Mouse (Mus musculus): Measurements from ENCODE around the gene Thap8. TPM values are rescaled to one million over a fixed set of nuclear protein-coding genes. Genes with fewer than 3 reads are reported as not detected.

Thap8 gene
- total RNA-seq, 2 experiments from 2014 or later, result 0.35 to 0.67 TPM

DNA sequence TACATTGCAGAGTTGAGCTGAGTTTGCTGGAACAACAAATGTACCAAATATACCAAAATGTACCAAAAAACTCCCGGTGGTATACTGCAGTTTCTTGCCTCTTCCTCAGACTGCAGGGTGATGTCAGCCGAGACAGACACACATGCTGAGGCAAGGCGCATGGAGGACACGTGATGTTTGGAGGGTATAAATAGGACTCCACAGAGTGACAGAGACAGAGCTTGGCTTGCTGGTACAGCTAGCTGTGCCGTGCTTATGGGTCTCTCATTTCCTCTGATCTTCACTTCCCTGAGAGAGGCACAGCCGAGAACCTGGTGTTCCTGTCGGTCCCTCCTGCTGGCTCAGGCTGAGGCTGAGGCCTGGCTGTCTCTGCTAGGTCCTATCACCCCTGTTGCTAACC, 2.8 kb downstream of the Thap8 start:
- DNase-seq (ENCODE audit: low spot score in 2 of 2), result no peak

DNA sequence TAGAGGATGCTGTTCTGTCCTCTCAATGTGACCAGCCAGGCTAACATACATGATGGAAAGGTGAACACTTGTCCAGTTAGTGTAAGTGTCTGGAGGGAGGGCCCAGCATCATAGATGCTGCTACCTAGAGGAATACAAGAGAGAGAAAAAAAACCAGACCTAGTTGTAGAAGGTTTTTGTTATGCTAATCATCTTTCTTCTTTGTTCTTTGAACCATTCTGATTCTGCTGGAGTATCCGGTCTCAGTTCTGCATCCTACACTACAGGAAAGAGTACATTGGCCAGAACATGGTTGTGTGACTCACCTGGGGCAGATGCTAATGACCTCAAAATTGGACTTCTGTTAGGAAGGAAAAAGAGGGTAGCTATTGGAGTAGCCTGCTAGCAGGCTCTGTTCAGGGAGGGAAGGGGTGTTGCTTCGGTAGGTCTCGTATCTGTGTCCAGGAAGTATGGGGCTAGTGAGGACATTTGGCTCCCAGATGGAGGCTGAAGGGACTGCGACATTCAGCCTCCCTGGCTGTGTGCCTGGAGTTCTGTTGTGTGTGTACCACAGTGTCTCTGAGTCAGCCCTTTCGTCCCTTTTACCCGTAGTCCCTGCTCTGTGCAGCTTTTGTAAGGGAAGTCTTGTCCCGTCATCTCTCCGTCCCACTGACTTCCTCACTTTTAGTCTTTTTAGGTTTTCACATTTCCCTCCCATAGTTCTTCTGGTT, 7.0 kb downstream of the Thap8 start:
- peak in 1 of 2 experiments; percentile 39 for DNase-seq (ENCODE audit: low spot score in 2 of 2)

DNA sequence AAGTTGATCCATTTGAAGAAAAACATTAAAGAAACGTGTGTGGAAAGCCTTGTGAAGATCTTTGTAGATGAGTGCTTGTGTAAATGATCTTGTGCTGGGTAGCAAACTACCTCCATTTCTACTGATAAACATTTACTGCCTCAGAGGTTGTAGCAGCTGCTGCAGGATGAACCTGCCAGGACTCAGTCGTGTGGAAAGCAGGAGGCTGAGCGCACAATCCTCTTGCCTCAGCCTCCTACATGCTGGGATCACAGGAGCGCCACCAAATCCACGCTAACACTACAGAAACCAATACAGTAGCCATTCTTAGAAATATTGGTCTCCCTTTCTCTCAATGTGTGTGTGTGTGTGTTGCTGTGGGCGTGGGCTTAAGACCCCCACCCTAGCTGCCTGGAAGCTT, 8.2 kb downstream of the Thap8 start:
- no peak for DNase-seq (ENCODE audit: low spot score in 2 of 2)

DNA sequence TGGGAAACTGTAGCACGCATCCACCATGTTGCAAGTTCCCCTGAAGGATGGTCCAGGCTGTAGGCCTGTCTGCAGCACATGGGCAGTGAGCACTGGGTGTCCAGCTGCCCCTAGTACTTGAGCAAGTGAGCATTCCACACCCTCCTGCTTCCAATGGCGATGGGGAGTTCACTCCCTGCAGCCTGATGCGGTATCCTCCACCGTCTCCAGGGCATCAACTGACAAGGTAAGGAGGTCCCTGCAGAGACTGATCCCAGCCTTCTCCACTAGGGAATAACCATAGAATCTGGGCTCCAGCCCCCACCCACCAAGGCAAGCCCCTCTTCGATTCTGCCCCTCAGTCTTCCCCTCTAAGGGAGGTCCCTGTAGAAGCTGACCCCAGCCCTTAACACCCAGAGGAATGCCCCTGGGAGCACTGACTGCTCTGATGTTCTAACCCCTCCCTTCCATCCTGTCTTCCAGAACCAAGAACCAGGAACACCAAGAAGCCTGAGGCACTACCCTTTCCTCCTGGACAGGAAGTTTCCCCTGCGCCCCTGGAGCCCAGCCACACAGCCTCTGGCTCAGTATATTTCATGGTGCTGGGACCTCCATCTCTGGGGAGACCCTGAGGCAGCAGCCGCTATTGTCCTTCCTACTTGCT, 9.3 kb downstream of the Thap8 start:
- no peak for DNase-seq (ENCODE audit: low spot score in 2 of 2)

DNA sequence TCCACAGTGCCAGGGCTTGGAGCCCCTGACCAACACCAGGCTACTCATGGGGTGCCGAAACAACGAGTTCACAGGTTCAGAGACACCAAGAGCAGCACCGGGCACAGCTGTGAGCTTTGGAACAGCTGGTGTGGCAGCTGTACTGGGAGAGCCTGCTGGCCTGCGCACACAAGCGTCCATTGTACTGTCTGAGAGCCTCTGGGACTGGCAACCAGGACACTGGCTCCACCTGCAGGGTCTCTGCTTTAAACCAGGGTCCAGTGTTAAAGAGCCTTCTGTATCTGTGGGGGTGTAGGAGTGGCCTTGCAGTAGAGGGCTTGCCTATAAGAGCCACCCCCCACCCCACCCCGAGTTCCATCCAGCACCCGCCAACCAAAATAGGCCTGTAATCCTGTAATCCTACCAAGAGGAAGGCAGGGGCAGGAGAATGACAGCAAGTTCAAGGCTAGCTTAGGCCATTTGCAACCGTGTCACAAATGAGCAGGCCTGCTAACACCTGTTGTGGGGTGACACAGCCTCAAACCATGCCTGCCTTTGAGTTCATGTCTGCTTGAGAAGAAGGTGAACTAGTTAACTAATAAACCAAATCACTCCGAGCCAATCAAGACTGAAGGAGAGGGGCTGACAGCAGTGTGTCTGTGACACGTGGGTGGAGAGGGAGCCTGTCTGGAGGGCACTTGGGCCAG, 10.0 kb downstream of the Thap8 start:
- DNase-seq (ENCODE audit: low spot score in 2 of 2), result peak in 1 of 2 experiments; percentile 46

DNA sequence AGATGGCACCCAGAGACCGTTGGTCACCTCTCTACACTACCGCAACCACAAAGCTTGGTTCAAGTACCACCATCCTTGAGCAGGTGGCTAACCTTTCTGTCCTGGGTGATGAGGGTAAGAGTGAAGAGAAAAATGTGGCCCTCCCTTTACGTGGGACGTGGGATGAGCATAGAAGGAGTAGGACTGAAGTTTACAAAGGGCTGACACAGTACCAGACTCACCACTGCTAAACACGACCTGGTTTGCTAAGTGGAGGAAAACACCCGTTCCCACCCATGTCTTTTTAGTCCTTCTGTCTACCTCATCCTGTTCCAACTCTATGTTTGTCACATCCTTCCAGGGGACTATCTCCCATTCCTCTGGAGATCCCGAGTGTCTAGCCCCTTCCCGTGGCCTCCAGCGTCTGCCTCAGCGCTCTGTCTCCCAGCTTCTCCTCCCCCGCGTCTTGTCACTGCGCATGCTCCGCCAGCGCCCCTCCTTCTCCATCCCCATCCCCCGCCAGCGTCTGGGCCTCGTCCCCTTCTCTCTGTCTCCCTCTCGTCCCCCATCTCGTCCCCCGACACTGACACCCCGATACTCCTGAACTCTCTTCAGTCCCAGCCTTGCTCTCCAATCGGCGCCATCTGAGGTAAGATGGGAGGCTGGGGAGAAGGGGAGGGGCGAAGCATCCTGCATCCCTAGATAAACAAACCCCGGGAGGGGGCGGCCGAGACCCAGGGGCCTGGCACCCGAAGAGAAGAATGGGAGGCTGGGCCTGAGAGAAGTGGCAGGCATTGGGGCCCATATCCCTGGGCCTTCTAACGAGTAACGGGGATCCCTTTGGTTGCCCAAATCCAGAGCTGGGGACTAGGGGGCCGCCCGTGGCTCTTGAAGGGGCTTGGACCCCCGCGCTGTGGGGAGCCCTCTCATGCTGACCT, 11.6 kb downstream of the Thap8 start, which contains the start of gene Clip3:
Clip3 (plus strand) TSS at position 514 of the 917 bp plus-strand sequence.
- DNase-seq (ENCODE audit: low spot score in 2 of 2), result peak; percentile 92 to 93

DNA sequence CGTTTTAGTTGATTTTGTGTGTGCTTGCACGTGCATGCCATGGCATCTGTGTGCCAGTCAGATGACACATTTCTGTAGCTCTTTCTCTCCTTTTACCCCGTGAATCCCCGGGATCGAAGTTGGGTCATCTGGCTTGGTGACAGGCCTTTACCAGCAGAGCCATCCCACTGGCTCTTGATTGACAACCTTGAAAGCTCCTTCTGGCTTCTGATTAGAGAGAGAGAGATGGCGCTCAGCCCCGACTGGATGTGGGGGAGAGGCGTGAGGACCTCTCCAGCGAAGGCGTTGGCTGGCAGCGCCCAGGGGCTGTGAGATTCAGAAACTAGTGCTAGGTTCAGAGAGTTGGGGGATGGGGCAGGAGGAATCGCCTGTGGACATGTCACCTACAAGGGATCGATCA, 13.9 kb downstream of the Thap8 start:
- peak in 1 of 2 experiments; percentile 50 for DNase-seq (ENCODE audit: low spot score in 2 of 2)

DNA sequence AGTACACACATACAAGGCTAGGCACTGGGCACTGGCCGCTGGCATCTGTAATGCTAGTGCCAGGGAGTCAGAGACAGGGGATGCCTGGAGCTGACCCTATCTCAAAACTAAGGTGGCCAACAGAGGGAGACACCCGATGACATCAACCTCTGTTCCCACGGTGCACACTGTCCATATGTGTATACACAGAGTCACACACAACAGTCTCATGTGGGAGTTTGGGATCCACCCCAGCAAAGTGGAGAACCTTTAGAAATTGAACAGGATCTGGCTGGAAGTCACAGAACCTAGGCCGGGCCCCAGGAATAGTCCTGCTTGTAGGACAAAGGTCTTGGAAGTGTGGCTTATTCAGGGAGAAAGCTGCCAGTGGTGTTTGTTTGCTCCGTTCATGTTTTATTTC, 14.4 kb downstream of the Thap8 start:
- no peak for DNase-seq (ENCODE audit: low spot score in 2 of 2)

DNA sequence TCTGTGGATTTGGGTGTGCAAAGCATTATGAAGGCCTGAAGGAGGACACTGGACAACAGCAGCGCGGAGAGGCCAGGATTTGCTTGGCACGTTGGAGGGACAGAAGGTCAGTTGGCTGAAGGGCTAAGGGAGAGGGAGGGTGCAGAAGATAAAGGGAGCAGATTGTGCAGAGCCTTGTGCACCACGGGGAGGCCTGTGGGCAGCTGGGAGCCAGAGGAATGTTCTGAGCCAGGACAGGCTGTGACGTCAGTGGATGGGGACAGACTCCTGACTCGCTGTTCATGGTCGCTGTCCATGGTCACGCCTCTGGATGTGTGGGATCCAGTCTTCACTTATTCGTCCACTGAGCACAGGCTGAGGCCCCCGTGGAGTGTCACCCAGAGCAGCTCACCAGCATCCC, 15.2 kb downstream of the Thap8 start:
- DNase-seq (ENCODE audit: low spot score in 2 of 2), result peak in 1 of 2 experiments; percentile 37

DNA sequence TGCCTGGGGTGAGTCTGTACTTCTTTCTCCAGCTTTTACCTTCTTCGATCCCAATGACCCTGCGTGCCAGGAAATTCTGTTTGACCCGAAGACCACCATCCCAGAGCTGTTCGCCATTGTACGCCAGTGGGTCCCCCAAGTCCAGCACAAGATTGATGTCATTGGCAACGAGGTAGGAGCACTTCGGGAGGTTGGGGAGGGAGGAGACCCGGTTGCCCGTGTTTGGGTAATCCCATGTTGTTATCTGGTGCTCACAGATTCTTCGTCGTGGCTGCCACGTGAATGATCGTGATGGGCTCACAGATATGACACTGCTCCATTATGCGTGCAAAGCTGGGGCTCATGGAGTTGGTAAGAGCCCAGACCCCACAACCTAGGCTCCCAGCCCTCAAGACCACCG, 16.9 kb downstream of the Thap8 start:
- DNase-seq (ENCODE audit: low spot score in 2 of 2), result no peak

DNA sequence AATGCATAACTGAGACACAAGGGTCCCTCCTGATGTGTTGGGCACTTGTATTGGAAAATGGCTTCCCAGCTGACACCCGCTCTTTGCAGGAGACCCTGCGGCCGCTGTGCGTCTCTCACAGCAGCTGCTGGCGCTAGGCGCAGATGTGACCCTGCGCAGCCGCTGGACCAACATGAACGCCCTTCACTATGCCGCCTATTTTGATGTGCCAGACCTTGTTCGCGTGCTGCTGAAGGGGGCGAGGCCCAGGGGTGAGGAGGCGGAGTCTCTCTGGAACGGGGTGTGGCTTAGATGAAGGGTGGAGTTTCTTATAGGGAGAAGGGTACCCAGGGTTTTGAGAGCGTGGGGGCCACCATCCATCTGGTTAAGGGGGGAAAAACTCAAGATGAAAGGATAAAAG, 17.4 kb downstream of the Thap8 start:
- DNase-seq (ENCODE audit: low spot score in 2 of 2), result no peak

DNA sequence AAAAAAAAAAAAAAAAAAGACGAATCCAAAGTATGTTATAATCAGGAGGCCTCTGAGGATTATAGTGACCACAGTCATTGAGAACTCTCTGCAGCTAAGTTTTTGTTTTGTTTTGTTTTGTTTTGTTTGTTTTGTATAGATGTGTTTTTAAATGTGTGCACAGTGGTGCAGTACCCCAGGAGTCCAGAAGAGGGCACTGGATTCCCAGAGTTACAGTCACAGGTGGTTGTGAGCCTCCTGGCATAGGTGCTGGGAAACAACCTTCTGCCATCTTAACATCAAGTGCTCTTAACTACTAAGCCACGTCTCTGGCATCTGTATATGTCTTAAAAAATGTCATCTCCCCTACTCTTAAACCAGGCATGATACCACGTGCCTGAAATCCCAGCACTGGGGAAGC, 21.0 kb downstream of the Thap8 start:
- no peak for DNase-seq (ENCODE audit: low spot score in 2 of 2)

DNA sequence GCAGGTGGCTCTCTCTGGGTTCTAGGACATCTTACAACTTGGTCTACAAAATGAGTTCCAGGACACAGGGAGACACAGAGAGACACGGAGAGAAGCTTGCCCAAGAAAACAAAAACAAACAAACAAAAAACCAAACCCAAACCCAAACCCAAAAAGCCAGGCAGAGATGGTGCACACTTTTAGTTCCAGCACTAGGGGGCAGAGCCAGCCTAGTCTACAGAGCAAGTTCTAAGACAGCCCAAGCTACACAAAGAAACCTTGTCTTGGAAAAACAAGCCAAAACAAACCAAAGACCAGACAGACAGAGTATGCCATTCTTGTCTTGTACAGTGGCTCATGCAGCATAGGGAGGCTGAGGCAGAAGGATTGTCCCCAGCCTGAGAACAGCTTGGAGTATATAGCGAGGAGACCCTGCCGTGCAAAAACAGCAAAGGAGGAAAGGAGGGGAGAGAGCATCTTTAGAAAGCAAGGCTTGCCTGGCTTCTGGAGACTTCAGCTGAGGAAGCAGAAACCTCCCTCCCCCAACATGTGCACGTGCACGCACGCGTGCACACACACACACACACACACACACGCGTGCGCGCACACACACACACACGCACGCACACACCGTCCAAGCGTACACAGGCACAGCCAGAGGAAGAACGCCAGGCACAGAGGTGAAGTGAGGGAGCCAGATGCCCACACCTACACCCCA, 26.3 kb downstream of the Thap8 start:
- DNase-seq (ENCODE audit: low spot score in 2 of 2), result no peak

DNA sequence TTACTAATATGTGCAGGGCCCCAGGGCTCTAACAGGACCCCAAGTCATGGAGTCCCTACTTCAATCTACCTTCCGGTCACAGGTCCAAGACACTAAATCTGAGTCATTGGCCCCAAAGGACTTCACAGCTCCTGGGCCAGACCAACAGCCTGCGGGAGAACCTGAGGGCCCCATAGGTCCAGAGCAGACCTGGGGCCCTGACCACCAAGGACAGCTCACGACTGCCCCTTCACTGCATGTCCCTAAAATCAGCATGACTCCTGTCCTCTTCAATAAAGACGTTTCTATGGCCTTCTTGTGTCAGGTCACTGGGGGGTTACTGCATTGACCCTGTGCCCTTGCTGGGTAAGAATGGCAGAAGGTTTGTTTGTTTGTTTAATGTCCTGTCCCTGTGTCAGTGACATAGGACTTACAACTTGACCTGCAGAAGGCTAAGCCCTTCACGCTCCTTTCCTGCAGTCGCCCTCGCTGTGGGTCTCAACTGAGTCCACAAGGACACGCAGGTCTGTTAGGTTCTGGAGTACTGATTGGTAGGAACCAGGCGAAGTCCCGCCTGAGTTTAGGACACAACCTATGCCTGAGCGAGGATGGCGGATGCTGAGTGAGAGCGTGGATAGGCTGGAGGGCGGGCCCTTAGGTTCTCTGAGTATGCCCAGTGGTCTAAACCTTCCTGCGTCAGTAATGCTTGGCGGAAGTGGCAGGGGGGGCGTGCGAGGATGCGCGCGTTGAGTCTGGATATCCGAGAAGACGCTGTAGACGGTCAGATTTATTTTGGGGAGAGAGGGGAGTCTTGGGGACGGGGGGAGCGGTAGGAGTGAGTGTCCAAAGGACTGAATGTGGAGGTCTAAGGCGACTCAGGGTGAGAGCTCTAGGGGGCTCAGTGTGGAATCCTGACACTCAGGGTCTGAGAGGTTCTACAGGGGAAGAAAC, 28.4 kb downstream of the Thap8 start, which contains the start of gene Alkbh6:
Alkbh6 (plus strand) TSS at position 642 of the 930 bp plus-strand sequence.
- DNase-seq (ENCODE audit: low spot score in 2 of 2), result peak; percentile 90 to 98

DNA sequence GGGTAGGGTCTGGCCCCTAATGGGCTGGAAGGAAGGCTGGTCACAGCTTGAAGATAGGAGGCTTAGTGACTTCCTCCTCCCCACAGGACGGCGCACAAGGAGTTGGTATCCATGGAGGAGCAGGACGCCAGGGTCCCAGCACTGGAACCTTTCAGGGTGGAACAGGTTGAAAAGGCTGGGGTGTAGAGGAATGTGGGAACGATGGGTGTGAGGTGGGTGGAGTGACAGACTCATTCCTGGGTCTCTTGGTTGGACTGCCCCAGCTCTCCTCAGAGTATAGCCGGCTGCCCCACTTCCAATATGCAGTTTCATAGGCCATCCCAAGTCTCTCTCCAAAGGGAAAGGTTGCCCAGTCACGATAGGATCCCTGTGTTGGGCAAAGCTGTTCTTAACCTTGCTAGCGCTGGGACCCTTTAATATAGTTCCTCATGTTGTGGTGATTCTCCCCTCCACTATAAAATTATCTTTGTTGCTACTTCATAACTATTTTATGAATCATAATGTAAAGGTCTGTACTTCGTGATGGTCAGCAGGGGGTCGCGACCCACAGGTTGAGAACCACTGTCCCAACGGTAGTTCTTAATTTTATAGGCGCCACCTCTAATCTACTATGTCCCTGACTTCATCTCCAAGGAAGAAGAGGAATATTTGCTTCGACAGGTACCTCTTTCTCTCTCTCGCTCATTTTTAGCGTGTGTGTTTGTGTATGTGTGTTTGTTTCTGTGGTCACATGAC, 29.7 kb downstream of the Thap8 start:
- no peak for DNase-seq (ENCODE audit: low spot score in 2 of 2)

DNA sequence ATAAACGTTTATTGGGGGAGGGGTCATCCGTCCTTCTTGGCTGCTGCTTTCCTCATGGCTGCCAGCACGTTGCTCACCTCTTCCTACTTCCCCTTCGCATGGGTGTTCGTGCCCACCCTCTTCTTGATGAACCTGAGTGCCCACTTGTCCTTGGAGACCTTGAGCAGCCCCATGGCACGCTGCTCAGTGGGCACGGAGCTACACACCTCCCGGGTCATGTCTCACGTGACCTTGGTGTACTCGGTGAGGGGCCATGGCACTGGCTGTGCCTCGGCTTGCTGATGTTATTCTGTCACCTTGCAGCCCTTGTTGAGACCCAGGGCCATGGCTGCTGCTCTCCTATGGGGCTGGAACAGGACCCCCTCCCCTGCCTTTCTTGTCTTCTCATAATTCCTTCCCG, 30.2 kb downstream of the Thap8 start:
- no peak for DNase-seq (ENCODE audit: low spot score in 2 of 2)

DNA sequence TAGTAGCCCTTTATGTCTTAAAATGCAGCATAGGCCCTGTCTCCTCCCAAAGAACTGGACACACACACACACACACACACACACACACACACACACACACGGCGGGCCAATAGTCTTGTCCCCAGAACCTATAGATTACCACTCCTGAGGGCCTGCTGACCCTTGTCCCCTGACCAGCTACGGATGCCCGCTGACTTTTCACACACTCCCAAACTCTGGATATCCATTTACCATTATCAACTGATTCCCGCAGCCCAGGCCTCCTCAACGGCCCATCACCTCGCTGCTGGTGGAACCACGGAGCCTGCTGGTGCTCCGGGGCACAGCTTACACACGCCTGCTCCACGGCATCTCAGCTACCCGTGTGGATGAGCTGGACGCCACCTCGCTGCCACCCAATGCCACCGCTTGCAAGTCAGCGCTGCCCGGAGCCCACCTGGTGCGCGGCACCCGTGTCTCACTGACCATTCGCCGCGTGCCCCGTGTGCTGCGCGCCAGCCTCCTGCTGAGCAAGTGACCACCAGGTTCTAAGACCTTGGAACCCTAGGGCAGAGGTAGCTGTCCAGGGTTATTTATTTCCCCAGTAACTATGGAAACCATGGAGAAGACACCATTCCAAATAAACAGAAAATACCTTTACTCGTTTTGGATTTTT, 33.9 kb downstream of the Thap8 start:
- no peak for DNase-seq (ENCODE audit: low spot score in 2 of 2)

DNA sequence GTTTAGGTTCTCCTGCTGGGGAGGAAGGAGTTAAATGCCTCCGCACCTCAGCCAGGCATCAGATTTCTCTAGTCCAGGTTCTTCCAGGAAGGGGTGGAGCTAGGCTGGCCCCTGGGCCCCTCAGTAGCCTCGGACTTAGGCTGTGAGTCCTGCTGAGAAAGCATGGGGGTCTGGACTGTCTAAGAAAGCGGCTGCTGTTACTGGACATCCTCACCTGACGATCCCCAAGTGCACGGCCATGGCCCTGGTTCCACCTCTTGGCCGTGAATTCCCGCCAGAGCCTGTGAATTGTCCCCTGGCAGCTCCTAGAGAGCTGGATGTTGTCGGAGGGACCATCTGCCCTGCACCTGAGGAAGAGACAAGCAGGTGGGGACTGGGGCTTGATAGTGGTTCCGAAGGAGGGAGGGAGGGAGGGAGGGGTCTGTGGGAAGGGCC, 34.8 kb downstream of the Thap8 start, which contains the start of gene Syne4:
Syne4 (plus strand) TSS at position 87 of the 435 bp plus-strand sequence.
- DNase-seq (ENCODE audit: low spot score in 2 of 2), result no peak

Data from layer of hippocampus, postnatal 14 days (tissue).